Mouse (Mus musculus): Measurements from ENCODE around the gene Txnip.

GRCm38 (mm10) chr3:96551890-96552289 is 5.9 kb upstream of the Txnip start:
- TF ChIP-seq POLR2A (IDR thresholded peaks at IDR 0.05; ENCODE audit: insufficient read depth, low read depth, low read length) (no peak), CTCF (IDR thresholded peaks at IDR 0.05; ENCODE audit: insufficient read depth, low read depth, low read length) (no peak)
